Mouse (Mus musculus): ENCODE results near the gene Smim14.

GRCm38 (mm10) chr5:65489830-65490229 is 47.2 kb downstream of the Smim14 start:
- no peak for TF ChIP-seq CTCF (IDR thresholded peaks at IDR 0.05; ENCODE audit: extremely low read depth, insufficient read length, insufficient replicate concordance, low read depth, low read length)
- no peak for TF ChIP-seq POLR2A (IDR thresholded peaks at IDR 0.05; ENCODE audit: low read depth, low read length)
